Mouse (Mus musculus) liver, embryonic 15.5 days (tissue): ENCODE measurements around the gene Flg. TPM values are rescaled to one million over a fixed set of nuclear protein-coding genes. Genes with fewer than 3 reads are reported as not detected.

Source experiments
- ATAC-seq: fragments of 200-750 bp; cut with Nextera tagmentation; 2 replicates; pipeline ENCODE4 v1.8.0; 2017; ENCODE audit warnings: moderate number of reproducible peaks, mild to moderate bottlenecking, moderate library complexity; ENCODE audit not compliant: insufficient read depth
- H3K27ac ChIP-seq: fragments of 300-500 bp; sonication (generic); replicated peaks from 2 replicates; pipeline ENCODE4 v1.5.1; 2015; ENCODE audit warnings: mild to moderate bottlenecking, inconsistent platforms
- H3K27me3 ChIP-seq: fragments of 300-500 bp; sonication (generic); 2 replicates; pipeline ENCODE4 v1.6.1; 2015; ENCODE audit warnings: mild to moderate bottlenecking, inconsistent platforms
- H3K36me3 ChIP-seq: fragments of 300-500 bp; sonication (generic); replicated peaks from 2 replicates; pipeline ENCODE4 v1.6.1; 2015; ENCODE audit warnings: moderate library complexity, mild to moderate bottlenecking, inconsistent platforms
- H3K4me1 ChIP-seq: fragments of 300-500 bp; sonication (generic); replicated peaks from 2 replicates; pipeline ENCODE4 v1.6.1; 2015; ENCODE audit warnings: inconsistent platforms
- H3K4me2 ChIP-seq: fragments of 300-500 bp; sonication (generic); 2 replicates; pipeline ENCODE4 v1.6.1; 2015; ENCODE audit warnings: moderate library complexity, mild to moderate bottlenecking, inconsistent platforms
- H3K4me3 ChIP-seq: fragments of 300-500 bp; sonication (generic); replicated peaks from 2 replicates; pipeline ENCODE4 v1.5.1; 2015; ENCODE audit warnings: mild to moderate bottlenecking, inconsistent platforms
- H3K9ac ChIP-seq: fragments of 300-500 bp; sonication (generic); 2 replicates; pipeline ENCODE4 v1.6.1; 2015; ENCODE audit warnings: moderate library complexity, mild to moderate bottlenecking, inconsistent platforms
- H3K9me3 ChIP-seq: fragments of 300-500 bp; sonication (generic); replicated peaks from 2 replicates; pipeline ENCODE4 v1.6.1; 2016; ENCODE audit warnings: inconsistent platforms
- WGBS: fragments of 180-500 bp; shearing (Covaris S2); methylation state at CpG from one replicate; pipeline ENCODE4 v1.1.7; 2015; ENCODE audit warnings: mixed read lengths; ENCODE audit not compliant: insufficient replicate concordance; 5-methylcytosine and 5-hydroxymethylcytosine counted together
- polyA plus RNA-seq: library from polyadenylated mRNA; unstranded; fragments of >200 nt; fragmentation: Nextera tagmentation; extraction: Ambion mirVana; gene quantifications from 2 replicates; pipeline ENCODE4 v1.2.1, GENCODE M21; 2015

Gene Flg
- not detected in 2 replicates for polyA plus RNA-seq

GRCm38 (mm10) chr3:93273223-93273622 lies at the start of gene Flg:
Flg (plus strand) TSS chr3:93273523.
- no peak within 1 kb of the TSS for H3K4me2 ChIP-seq
- no peaks in the 10 kb centered on the region for H3K36me3 ChIP-seq
- no peaks in the 10 kb centered on the region for H3K9me3 ChIP-seq
- no peaks in the 10 kb centered on the region for H3K27me3 ChIP-seq
- H3K9ac ChIP-seq: no peak within 1 kb of the TSS
- ATAC-seq: no peak
- no peaks in the 10 kb centered on the region for H3K4me1 ChIP-seq
- no peak within 1 kb of the TSS for H3K27ac ChIP-seq
- whole genome bisulfite sequencing: 57% methylated on average over 2 of the region's 2 CpGs
- H3K4me3 ChIP-seq: no peak within 1 kb of the TSS

- H3K36me3 ChIP-seq: no peaks in the 10 kb centered on the region
- no peak overlapping the region for H3K27ac ChIP-seq
- H3K27me3 ChIP-seq: no peaks in the 10 kb centered on the region
- H3K9ac ChIP-seq: no peak overlapping the region
- ATAC-seq: no peak
- H3K4me2 ChIP-seq: no peak overlapping the region
- no peaks in the 10 kb centered on the region for H3K9me3 ChIP-seq
- 59% methylated on average over 2 of the region's 2 CpGs for WGBS
- no peaks in the 10 kb centered on the region for H3K4me1 ChIP-seq
- no peak overlapping the region for H3K4me3 ChIP-seq
Observed at GRCm38 (mm10) chr3:93297542-93297941, 24.2 kb downstream of the Flg start.

- H3K27me3 ChIP-seq: no peaks in the 10 kb centered on the region
- H3K4me1 ChIP-seq: no peaks in the 10 kb centered on the region
- no peaks in the 10 kb centered on the region for H3K36me3 ChIP-seq
- no peak overlapping the region for H3K4me2 ChIP-seq
- H3K27ac ChIP-seq: no peak overlapping the region
- no peak for ATAC-seq
- H3K9ac ChIP-seq: no peak overlapping the region
- no peaks in the 10 kb centered on the region for H3K9me3 ChIP-seq
- WGBS: 66% methylated on average over 6 of the region's 6 CpGs
- no peak overlapping the region for H3K4me3 ChIP-seq
Observed at GRCm38 (mm10) chr3:93299832-93300231, 26.5 kb downstream of the Flg start.

GRCm38 (mm10) chr3:93301896-93302295 lies 28.6 kb downstream of the Flg start:
- 46% methylated on average over 3 of the region's 3 CpGs for WGBS
- Histone ChIP-seq H3K9me3 (no peaks in the 10 kb centered on the region), H3K27ac (no peak overlapping the region), H3K36me3 (no peaks in the 10 kb centered on the region), H3K4me3 (no peak overlapping the region), H3K4me1 (no peaks in the 10 kb centered on the region), H3K9ac (no peak overlapping the region), H3K4me2 (no peak overlapping the region), H3K27me3 (no peaks in the 10 kb centered on the region)
- ATAC-seq: no peak

- Histone ChIP-seq H3K4me1 (no peaks in the 10 kb centered on the region), H3K4me3 (no peak overlapping the region), H3K4me2 (no peak overlapping the region), H3K27me3 (no peaks in the 10 kb centered on the region), H3K36me3 (no peaks in the 10 kb centered on the region), H3K27ac (no peak overlapping the region), H3K9ac (no peak overlapping the region), H3K9me3 (no peaks in the 10 kb centered on the region)
- ATAC-seq: no peak
- WGBS: 47% methylated on average over 2 of the region's 2 CpGs
Observed at GRCm38 (mm10) chr3:93306142-93306541, 32.8 kb downstream of the Flg start.

GRCm38 (mm10) chr3:93311371-93311770 lies 38.0 kb downstream of the Flg start:
- H3K27ac ChIP-seq: no peak overlapping the region
- H3K9me3 ChIP-seq: no peaks in the 10 kb centered on the region
- whole genome bisulfite sequencing: 58% methylated on average over 3 of the region's 3 CpGs
- ATAC-seq: no peak
- H3K4me3 ChIP-seq: no peak overlapping the region
- no peaks in the 10 kb centered on the region for H3K27me3 ChIP-seq
- H3K36me3 ChIP-seq: no peaks in the 10 kb centered on the region
- no peak overlapping the region for H3K4me2 ChIP-seq
- no peaks in the 10 kb centered on the region for H3K4me1 ChIP-seq
- H3K9ac ChIP-seq: no peak overlapping the region

GRCm38 (mm10) chr3:93314388-93314787 lies 41.1 kb downstream of the Flg start:
- WGBS: 74% methylated on average over 1 of the region's 1 CpGs
- no peaks in the 10 kb centered on the region for H3K9me3 ChIP-seq
- no peak overlapping the region for H3K27ac ChIP-seq
- H3K9ac ChIP-seq: no peak overlapping the region
- no peak for ATAC-seq
- no peaks in the 10 kb centered on the region for H3K4me1 ChIP-seq
- H3K27me3 ChIP-seq: no peaks in the 10 kb centered on the region
- H3K4me3 ChIP-seq: no peak overlapping the region
- no peak overlapping the region for H3K4me2 ChIP-seq
- H3K36me3 ChIP-seq: no peaks in the 10 kb centered on the region

GRCm38 (mm10) chr3:93319449-93319848 lies 46.1 kb downstream of the Flg start, which contains the start of gene Hrnr:
Hrnr (plus strand) TSS chr3:93319749.
- H3K27me3 ChIP-seq: no peaks in the 10 kb centered on the region
- 65% methylated on average over 2 of the region's 2 CpGs for WGBS
- no peaks in the 10 kb centered on the region for H3K9me3 ChIP-seq
- ATAC-seq: no peak
- H3K27ac ChIP-seq: no peak within 1 kb of the TSS
- no peaks in the 10 kb centered on the region for H3K4me1 ChIP-seq
- no peak within 1 kb of the TSS for H3K4me3 ChIP-seq
- no peak within 1 kb of the TSS for H3K4me2 ChIP-seq
- H3K36me3 ChIP-seq: no peaks in the 10 kb centered on the region
- H3K9ac ChIP-seq: no peak within 1 kb of the TSS

- Histone ChIP-seq H3K4me1 (no peaks in the 10 kb centered on the region), H3K4me3 (no peak overlapping the region), H3K9ac (no peak overlapping the region), H3K27me3 (no peaks in the 10 kb centered on the region), H3K4me2 (no peak overlapping the region), H3K27ac (no peak overlapping the region), H3K36me3 (no peaks in the 10 kb centered on the region), H3K9me3 (no peaks in the 10 kb centered on the region)
- ATAC-seq: no peak
Observed at GRCm38 (mm10) chr3:93337749-93338148, 64.4 kb downstream of the Flg start.

- no peaks in the 10 kb centered on the region for H3K9me3 ChIP-seq
- ATAC-seq: no peak
- H3K4me2 ChIP-seq: no peak overlapping the region
- WGBS: 61% methylated on average over 4 of the region's 4 CpGs
- H3K36me3 ChIP-seq: no peaks in the 10 kb centered on the region
- H3K4me1 ChIP-seq: no peaks in the 10 kb centered on the region
- H3K9ac ChIP-seq: no peak overlapping the region
- H3K27me3 ChIP-seq: no peaks in the 10 kb centered on the region
- no peak overlapping the region for H3K4me3 ChIP-seq
- no peak overlapping the region for H3K27ac ChIP-seq
Observed at GRCm38 (mm10) chr3:93340021-93340420, 66.7 kb downstream of the Flg start.
